Mouse (Mus musculus) retina, adult 2 months (tissue): Measurements from ENCODE around the gene Sccpdh.

Experiments used
- DNase-seq: peaks from one replicate; pipeline ENCODE4 v3.0.0-alpha.2; 2012; ENCODE audit warnings: low read depth, low spot score

Sccpdh gene

GRCm38 (mm10) chr1:179734500-179735474, 66.8 kb downstream of the Sccpdh start:
- DNase-seq, result no peak

GRCm38 (mm10) chr1:179736483-179736882, 68.5 kb downstream of the Sccpdh start:
- no peak for DNase-seq
